Mouse (Mus musculus): ENCODE data around the gene Rin1. TPM values are rescaled to one million over a fixed set of nuclear protein-coding genes. Genes with fewer than 3 reads are reported as not detected.

Rin1 gene
- polyA plus RNA-seq, 1 experiment, result 0.13 TPM

DNA sequence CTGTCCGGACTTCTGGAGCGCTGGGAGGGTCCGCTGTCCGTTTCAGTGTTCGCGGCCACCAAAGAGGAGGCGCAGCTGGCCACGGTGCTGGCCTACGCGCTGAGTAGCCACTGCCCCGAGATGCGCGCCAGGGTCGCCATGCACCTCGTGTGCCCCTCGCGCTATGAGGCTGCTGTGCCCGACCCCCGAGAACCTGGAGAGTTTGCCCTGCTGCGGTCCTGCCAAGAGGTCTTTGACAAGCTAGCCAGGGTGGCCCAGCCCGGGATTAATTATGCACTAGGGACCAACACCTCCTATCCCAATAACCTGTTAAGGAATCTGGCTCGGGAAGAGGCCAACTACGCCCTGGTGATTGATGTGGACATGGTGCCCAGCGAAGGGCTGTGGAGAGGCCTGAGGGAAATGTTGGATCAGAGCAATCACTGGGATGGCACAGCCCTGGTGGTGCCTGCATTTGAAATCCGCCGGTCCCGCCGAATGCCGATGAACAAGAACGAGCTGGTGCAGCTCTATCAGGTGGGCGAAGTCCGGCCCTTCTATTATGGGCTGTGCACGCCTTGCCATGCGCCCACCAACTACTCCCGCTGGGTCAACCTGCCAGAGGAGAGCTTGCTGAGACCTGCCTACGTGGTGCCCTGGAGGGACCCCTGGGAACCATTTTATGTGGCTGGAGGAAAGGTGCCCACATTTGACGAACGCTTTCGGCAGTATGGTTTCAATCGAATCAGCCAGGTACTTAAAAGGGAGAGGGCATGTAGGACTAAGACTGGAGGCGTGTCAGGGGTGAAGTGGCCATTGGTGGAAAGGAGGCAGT, 10.8 kb upstream of the Rin1 start:
- H3K4me1 ChIP-seq (ENCODE audit: control insufficient read depth), result peaks cover 53% of the 10 kb centered on the region
- peaks cover 9% of the 10 kb centered on the region for H3K36me3 ChIP-seq (ENCODE audit: control insufficient read depth)
- no peaks in the 10 kb centered on the region for H3K9me3 ChIP-seq (ENCODE audit: control insufficient read depth, low read length)
- peak overlapping the region; percentile 80 for H3K4me3 ChIP-seq (replicated peaks)
- peaks cover 26% of the 10 kb centered on the region for H3K27me3 ChIP-seq (ENCODE audit: control insufficient read depth)
- TF ChIP-seq GATA1 (IDR thresholded peaks at IDR 0.05; ENCODE audit: low read length) (no peak), TAL1 (IDR thresholded peaks at IDR 0.05; ENCODE audit: low read length) (no peak)

DNA sequence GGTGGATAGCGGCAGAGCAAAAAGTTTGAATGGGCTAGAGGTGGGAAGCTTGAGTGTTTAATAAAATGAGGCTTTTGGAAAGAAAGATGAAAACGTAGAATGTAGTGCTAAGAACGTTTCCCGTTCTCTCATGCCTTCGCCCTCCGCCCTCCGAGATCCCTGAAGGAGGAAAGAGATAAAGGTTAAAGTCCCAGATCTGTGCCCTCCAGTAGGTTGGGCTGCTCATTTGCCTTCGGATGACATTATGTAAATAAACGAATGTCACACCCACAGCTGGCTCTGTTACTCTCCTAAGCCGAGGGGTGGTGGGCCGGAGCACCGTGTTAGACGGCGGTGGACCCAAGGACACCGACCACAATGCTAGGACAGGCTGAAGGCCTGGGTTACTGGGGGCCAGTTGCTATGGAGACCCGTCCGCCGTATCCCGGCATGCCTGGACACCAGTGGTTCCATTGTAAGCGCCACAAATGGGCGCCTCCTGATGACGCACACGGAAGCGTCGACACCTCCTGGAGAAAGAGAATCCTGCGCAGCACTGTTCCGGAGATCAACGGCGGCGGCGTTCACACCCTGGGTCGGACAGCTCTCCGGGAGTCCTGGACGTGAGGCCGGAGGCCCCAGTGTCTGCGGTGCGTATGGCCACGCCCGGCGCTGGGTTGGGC, 9.3 kb upstream of the Rin1 start, which contains the start of gene Brms1:
Brms1 (plus strand) TSS at position 493 of the 662 bp plus-strand sequence.
- peaks cover 20% of the 10 kb centered on the region for H3K36me3 ChIP-seq (ENCODE audit: control insufficient read depth)
- H3K4me1 ChIP-seq (ENCODE audit: control insufficient read depth), result peaks cover 53% of the 10 kb centered on the region
- TF ChIP-seq GATA1 (IDR thresholded peaks at IDR 0.05; ENCODE audit: low read length) (no peak; the same call in 1 of the 2 replicates), TAL1 (IDR thresholded peaks at IDR 0.05; ENCODE audit: low read length) (no peak)
- H3K9me3 ChIP-seq (ENCODE audit: control insufficient read depth, low read length), result no peaks in the 10 kb centered on the region
- peak within 1 kb of the TSS; percentile 72 for H3K4me3 ChIP-seq (replicated peaks)
- H3K27me3 ChIP-seq (ENCODE audit: control insufficient read depth), result peaks cover 26% of the 10 kb centered on the region

DNA sequence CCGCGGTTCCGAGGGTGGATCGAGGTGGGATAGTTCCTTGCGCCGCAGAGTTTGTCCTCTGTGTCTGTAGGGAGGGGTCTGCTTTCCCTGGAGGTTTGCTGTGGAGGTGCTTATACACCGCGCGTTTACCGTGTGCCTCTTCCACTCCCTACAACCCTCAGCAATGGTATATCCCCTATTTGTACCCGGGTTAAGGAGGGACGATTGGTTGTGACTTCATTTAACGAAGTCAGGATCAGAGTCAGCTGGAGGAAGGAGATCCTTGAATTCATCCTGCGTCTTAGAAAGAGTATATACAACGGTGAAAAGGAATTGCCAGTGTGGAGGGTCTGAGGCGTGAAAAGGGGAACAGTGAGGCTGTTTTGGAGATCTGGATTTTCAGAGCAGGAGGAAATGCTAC, 8.7 kb upstream of the Rin1 start:
- peak overlapping the region; percentile 72 for H3K4me3 ChIP-seq (replicated peaks)
- H3K9me3 ChIP-seq (ENCODE audit: control insufficient read depth, low read length), result no peaks in the 10 kb centered on the region
- H3K4me1 ChIP-seq (ENCODE audit: control insufficient read depth), result peaks cover 53% of the 10 kb centered on the region
- H3K27me3 ChIP-seq (ENCODE audit: control insufficient read depth), result peaks cover 24% of the 10 kb centered on the region
- TF ChIP-seq GATA1 (IDR thresholded peaks at IDR 0.05; ENCODE audit: low read length) (no peak), TAL1 (IDR thresholded peaks at IDR 0.05; ENCODE audit: low read length) (no peak)
- peaks cover 26% of the 10 kb centered on the region for H3K36me3 ChIP-seq (ENCODE audit: control insufficient read depth)

GRCm38 (mm10) chr19:5045531-5045930, 4.8 kb upstream of the Rin1 start:
- no peaks in the 10 kb centered on the region for H3K9me3 ChIP-seq (ENCODE audit: control insufficient read depth, low read length)
- peaks cover 27% of the 10 kb centered on the region for H3K4me1 ChIP-seq (ENCODE audit: control insufficient read depth)
- peaks cover 5% of the 10 kb centered on the region for H3K27me3 ChIP-seq (ENCODE audit: control insufficient read depth)
- TF ChIP-seq GATA1 (IDR thresholded peaks at IDR 0.05; ENCODE audit: low read length) (no peak), TAL1 (IDR thresholded peaks at IDR 0.05; ENCODE audit: low read length) (no peak)
- no peak overlapping the region for H3K4me3 ChIP-seq (replicated peaks)
- H3K36me3 ChIP-seq (ENCODE audit: control insufficient read depth), result peaks cover 60% of the 10 kb centered on the region

GRCm38 (mm10) chr19:5048138-5049056, 1.9 kb upstream of the Rin1 start:
- TF ChIP-seq GATA1 (IDR thresholded peaks at IDR 0.05; ENCODE audit: low read length) (no peak), TAL1 (IDR thresholded peaks at IDR 0.05; ENCODE audit: low read length) (no peak)

GRCm38 (mm10) chr19:5049325-5049724, 956 bp upstream of the Rin1 start:
- Histone ChIP-seq H3K36me3 (ENCODE audit: control insufficient read depth) (peaks cover 51% of the 10 kb centered on the region), H3K4me3 (replicated peaks) (no peak overlapping the region), H3K9me3 (ENCODE audit: control insufficient read depth, low read length) (no peaks in the 10 kb centered on the region), H3K27me3 (ENCODE audit: control insufficient read depth) (peaks cover 40% of the 10 kb centered on the region), H3K4me1 (ENCODE audit: control insufficient read depth) (peaks cover 11% of the 10 kb centered on the region)
- no peak for TF ChIP-seq GATA1 (IDR thresholded peaks at IDR 0.05; ENCODE audit: low read length)
- no peak for TF ChIP-seq TAL1 (IDR thresholded peaks at IDR 0.05; ENCODE audit: low read length)

More at GRCm38 (mm10) chr19:5048138-5049056, 1.9 kb upstream of the Rin1 start:
- peaks cover 52% of the 10 kb centered on the region for H3K36me3 ChIP-seq (ENCODE audit: control insufficient read depth)
- peaks cover 34% of the 10 kb centered on the region for H3K27me3 ChIP-seq (ENCODE audit: control insufficient read depth)
- no peaks in the 10 kb centered on the region for H3K9me3 ChIP-seq (ENCODE audit: control insufficient read depth, low read length)
- peaks cover 6% of the 10 kb centered on the region for H3K4me1 ChIP-seq (ENCODE audit: control insufficient read depth)
- no peak overlapping the region for H3K4me3 ChIP-seq (replicated peaks)

DNA sequence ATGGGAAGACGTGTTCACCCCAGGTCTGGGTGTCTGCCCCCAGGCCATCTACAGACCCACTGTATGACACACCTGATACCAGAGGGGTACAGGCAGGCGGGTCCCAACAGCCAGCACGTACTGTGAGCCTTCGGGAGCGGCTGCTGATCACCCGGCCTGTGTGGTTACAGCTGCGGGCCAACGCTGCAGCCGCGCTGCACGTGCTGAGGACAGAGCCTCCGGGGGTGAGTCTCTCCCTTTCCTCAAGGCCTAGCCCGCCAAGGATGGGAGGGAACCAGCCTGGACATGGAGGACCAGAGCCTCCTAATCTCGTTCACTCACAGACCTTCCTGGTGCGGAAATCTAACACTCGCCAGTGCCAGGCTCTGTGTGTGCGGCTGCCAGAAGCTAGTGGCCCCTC, 750 bp downstream of the Rin1 start:
- Histone ChIP-seq H3K27me3 (ENCODE audit: control insufficient read depth) (peaks cover 47% of the 10 kb centered on the region), H3K9me3 (ENCODE audit: control insufficient read depth, low read length) (no peaks in the 10 kb centered on the region), H3K36me3 (ENCODE audit: control insufficient read depth) (peaks cover 40% of the 10 kb centered on the region), H3K4me3 (replicated peaks) (no peak overlapping the region), H3K4me1 (ENCODE audit: control insufficient read depth) (peaks cover 11% of the 10 kb centered on the region)
- TF ChIP-seq GATA1 (IDR thresholded peaks at IDR 0.05; ENCODE audit: low read length), result no peak

GRCm38 (mm10) chr19:5051515-5051914, 1.2 kb downstream of the Rin1 start:
- H3K27me3 ChIP-seq (ENCODE audit: control insufficient read depth), result peaks cover 47% of the 10 kb centered on the region

More at GRCm38 (mm10) chr19:5051515-5051914, 1.2 kb downstream of the Rin1 start:
- no peak overlapping the region for H3K4me3 ChIP-seq (replicated peaks)
- H3K36me3 ChIP-seq (ENCODE audit: control insufficient read depth), result peaks cover 35% of the 10 kb centered on the region
- H3K9me3 ChIP-seq (ENCODE audit: control insufficient read depth, low read length), result no peaks in the 10 kb centered on the region
- TF ChIP-seq GATA1 (IDR thresholded peaks at IDR 0.05; ENCODE audit: low read length), result no peak
- no peak for TF ChIP-seq TAL1 (IDR thresholded peaks at IDR 0.05; ENCODE audit: low read length)
- peaks cover 14% of the 10 kb centered on the region for H3K4me1 ChIP-seq (ENCODE audit: control insufficient read depth)
